Comparison of ENCODE assay signal across 19 mouse cellular contexts in the genomic region with DNA sequence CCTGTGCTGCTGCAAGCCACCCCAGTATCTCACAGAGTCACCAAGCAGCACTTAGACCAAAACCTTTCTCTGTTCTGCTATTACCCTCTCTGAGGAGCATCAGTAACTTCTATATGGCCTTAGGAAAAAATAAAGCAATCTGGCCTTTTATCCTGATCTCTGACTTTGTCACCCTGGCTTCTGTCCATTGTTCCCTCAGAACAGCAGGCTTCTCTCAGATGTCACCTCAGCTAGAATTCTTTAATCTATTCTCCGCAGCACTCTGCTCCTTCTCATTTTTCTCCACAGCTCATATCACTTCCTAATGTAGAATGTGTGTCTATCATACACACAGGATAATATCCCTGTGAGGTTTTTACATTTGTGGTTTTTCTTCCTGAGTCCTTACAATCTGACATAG.
"Had no signal": no experiment of that assay in that cellular context is flagged by ENCODE, and none has a peak within 500 bp of the region (broad histone marks: within the 10 kb centered on the region; RNA-seq: fewer than 3 reads in every experiment).

No protein-coding gene starts in this region.

- H3K4me1 ChIP-seq: kidney, embryonic 15.5 days; liver, embryonic 13.5 days; midbrain, embryonic 15.5 days; neural tube, embryonic 12.5 days; neural tube, embryonic 15.5 days had no signal

- H3K9ac ChIP-seq: kidney, embryonic 15.5 days; liver, embryonic 13.5 days; midbrain, embryonic 15.5 days; neural tube, embryonic 12.5 days; neural tube, embryonic 15.5 days had no signal

- ATAC-seq: intestine, postnatal 0 days; midbrain, embryonic 15.5 days had no signal

- H3K9me3 ChIP-seq: kidney, embryonic 15.5 days; liver, embryonic 13.5 days; midbrain, embryonic 15.5 days; neural tube, embryonic 12.5 days; neural tube, embryonic 15.5 days had no signal

- H3K4me2 ChIP-seq: kidney, embryonic 15.5 days; liver, embryonic 13.5 days; midbrain, embryonic 15.5 days; neural tube, embryonic 12.5 days; neural tube, embryonic 15.5 days had no signal

- H3K27ac ChIP-seq: kidney, embryonic 15.5 days; left cerebral cortex, adult 2 months; liver, embryonic 13.5 days; macrophage; midbrain, embryonic 15.5 days; neural tube, embryonic 12.5 days; neural tube, embryonic 15.5 days; stomach, postnatal 0 days had no signal

- H3K4me3 ChIP-seq: kidney, embryonic 15.5 days; left cerebral cortex, adult 2 months; liver, embryonic 13.5 days; midbrain, embryonic 15.5 days; neural tube, embryonic 12.5 days; neural tube, embryonic 15.5 days had no signal

- H3K36me3 ChIP-seq: midbrain, embryonic 15.5 days; neural tube, embryonic 12.5 days; neural tube, embryonic 15.5 days had no signal

- DNase-seq: kidney, adult 2 months; kidney, postnatal 10 days; kidney, postnatal 36 days; layer of hippocampus, postnatal 36 days; liver, embryonic 13.5 days; right cerebral cortex, adult 18-20 months; right cerebral cortex, postnatal 14 days; right cerebral cortex, postnatal 4 days; thymus, adult 2 months; thymus, postnatal 14 days; thymus, postnatal 4 days had no signal

- H3K27me3 ChIP-seq: kidney, embryonic 15.5 days; liver, embryonic 13.5 days; midbrain, embryonic 15.5 days; neural tube, embryonic 12.5 days; neural tube, embryonic 15.5 days had no signal
